Mouse (Mus musculus) kidney, embryonic 16.5 days (tissue): ENCODE measurements around the gene Chrm4. TPM values are rescaled to one million over a fixed set of nuclear protein-coding genes. Genes with fewer than 3 reads are reported as not detected.

Experiments used
- ATAC-seq: fragments of 200-750 bp; cut with Nextera tagmentation; 2 replicates; pipeline ENCODE4 v1.8.0; 2017; ENCODE audit warnings: moderate TSS enrichment; ENCODE audit not compliant: low FRiP score, low TSS enrichment
- H3K27ac ChIP-seq: fragments of 300-500 bp; sonication (generic); 2 replicates; pipeline ENCODE4 v1.5.1; 2014; ENCODE audit warnings: low read length
- H3K27me3 ChIP-seq: fragments of 300-500 bp; sonication (generic); 2 replicates; pipeline ENCODE4 v1.6.1; 2014; ENCODE audit warnings: low read length, control low read depth, mixed read lengths; ENCODE audit not compliant: insufficient read depth
- H3K36me3 ChIP-seq: fragments of 300-500 bp; sonication (generic); 2 replicates; pipeline ENCODE4 v1.6.1; 2014; ENCODE audit warnings: low read length, control low read depth, mixed read lengths; ENCODE audit not compliant: insufficient read depth
- H3K4me1 ChIP-seq: fragments of 300-500 bp; sonication (generic); 2 replicates; pipeline ENCODE4 v1.6.1; 2014; ENCODE audit warnings: low read length, control low read depth, mixed read lengths; ENCODE audit not compliant: insufficient read depth
- H3K4me2 ChIP-seq: fragments of 300-500 bp; sonication (generic); replicated peaks from 2 replicates; pipeline ENCODE4 v1.6.1; 2014; ENCODE audit warnings: low read depth, low read length
- H3K4me3 ChIP-seq: fragments of 300-500 bp; sonication (generic); 2 replicates; pipeline ENCODE4 v1.5.1; 2014; ENCODE audit warnings: mild to moderate bottlenecking, low read length
- H3K9ac ChIP-seq: fragments of 300-500 bp; sonication (generic); replicated peaks from 2 replicates; pipeline ENCODE4 v1.6.1; 2014; ENCODE audit warnings: low read length
- H3K9me3 ChIP-seq: fragments of 300-500 bp; sonication (generic); 2 replicates; pipeline ENCODE4 v1.6.1; 2016; ENCODE audit warnings: low read length, control low read depth
- WGBS: fragments of 180-500 bp; shearing (Covaris S2); extraction: QIAGEN DNeasy Blood & Tissue Kit; methylation state at CpG from one replicate; pipeline ENCODE4 v1.1.7; 2014; 5-methylcytosine and 5-hydroxymethylcytosine counted together
- polyA plus RNA-seq: library from polyadenylated mRNA; unstranded; fragments of >200 nt; fragmentation: Nextera tagmentation; extraction: Ambion mirVana; gene quantifications from 2 replicates; pipeline ENCODE4 v1.2.1, GENCODE M21; 2015

Chrm4 gene
- polyA plus RNA-seq: 0.11 and 0.19 TPM in 2 replicates

GRCm38 (mm10) chr2:91926949-91927348 lies at the start of gene Chrm4:
Gene Chrm4 (plus strand): TSS chr2:91927249.
- Histone ChIP-seq H3K27ac (no peak within 1 kb of the TSS), H3K4me1 (peaks cover 34% of the 10 kb centered on the region), H3K4me2 (peak within 1 kb of the TSS; percentile 17), H3K27me3 (peaks cover 27% of the 10 kb centered on the region), H3K4me3 (no peak within 1 kb of the TSS), H3K9me3 (no peaks in the 10 kb centered on the region), H3K9ac (no peak within 1 kb of the TSS), H3K36me3 (no peaks in the 10 kb centered on the region)
- ATAC-seq: no peak
- WGBS: 76% methylated on average over 3 of the region's 3 CpGs

- no peaks in the 10 kb centered on the region for H3K27me3 ChIP-seq
- no peak overlapping the region for H3K27ac ChIP-seq
- no peak for ATAC-seq
- peaks cover 8% of the 10 kb centered on the region; the same call in 1 of the 2 replicates for H3K36me3 ChIP-seq
- WGBS: 66% methylated on average over 7 of the region's 7 CpGs
- H3K9me3 ChIP-seq: no peaks in the 10 kb centered on the region
- no peak overlapping the region for H3K9ac ChIP-seq
- H3K4me3 ChIP-seq: no peak overlapping the region
- H3K4me1 ChIP-seq: no peaks in the 10 kb centered on the region
- H3K4me2 ChIP-seq: no peak overlapping the region
These were observed 48.5 kb upstream of the Chrm4 start for GRCm38 (mm10) chr2:91878387-91879180.

GRCm38 (mm10) chr2:91883961-91884360 lies 43.1 kb upstream of the Chrm4 start:
- ATAC-seq: no peak
- Histone ChIP-seq H3K4me2 (no peak overlapping the region), H3K4me3 (no peak overlapping the region), H3K27ac (no peak overlapping the region), H3K27me3 (no peaks in the 10 kb centered on the region), H3K36me3 (peaks cover 14% of the 10 kb centered on the region), H3K9ac (no peak overlapping the region), H3K4me1 (no peaks in the 10 kb centered on the region), H3K9me3 (no peaks in the 10 kb centered on the region)
- 83% methylated on average over 4 of the region's 4 CpGs for WGBS

- H3K36me3 ChIP-seq: peaks cover 14% of the 10 kb centered on the region
- 88% methylated on average over 4 of the region's 4 CpGs for WGBS
- no peak overlapping the region for H3K4me3 ChIP-seq
- H3K4me2 ChIP-seq: no peak overlapping the region
- no peak for ATAC-seq
- H3K4me1 ChIP-seq: no peaks in the 10 kb centered on the region
- no peaks in the 10 kb centered on the region for H3K27me3 ChIP-seq
- no peak overlapping the region for H3K27ac ChIP-seq
- no peaks in the 10 kb centered on the region for H3K9me3 ChIP-seq
- no peak overlapping the region for H3K9ac ChIP-seq
These were observed 42.4 kb upstream of the Chrm4 start for GRCm38 (mm10) chr2:91884616-91885015.

- WGBS: 84% methylated on average over 3 of the region's 3 CpGs
These were observed 32.3 kb upstream of the Chrm4 start for GRCm38 (mm10) chr2:91894716-91895115.

GRCm38 (mm10) chr2:91895401-91895800 lies 31.6 kb upstream of the Chrm4 start:
- Histone ChIP-seq H3K27ac (no peak overlapping the region), H3K4me2 (no peak overlapping the region), H3K9ac (no peak overlapping the region), H3K27me3 (no peaks in the 10 kb centered on the region), H3K4me3 (no peak overlapping the region), H3K9me3 (no peaks in the 10 kb centered on the region), H3K4me1 (no peaks in the 10 kb centered on the region), H3K36me3 (peaks cover 4% of the 10 kb centered on the region)
- no peak for ATAC-seq
- WGBS: 87% methylated on average over 3 of the region's 3 CpGs

More at GRCm38 (mm10) chr2:91894716-91895115, 32.3 kb upstream of the Chrm4 start:
- Histone ChIP-seq H3K27ac (no peak overlapping the region), H3K9me3 (no peaks in the 10 kb centered on the region), H3K27me3 (no peaks in the 10 kb centered on the region), H3K4me3 (no peak overlapping the region), H3K4me2 (no peak overlapping the region), H3K36me3 (no peaks in the 10 kb centered on the region), H3K9ac (no peak overlapping the region), H3K4me1 (no peaks in the 10 kb centered on the region)
- no peak for ATAC-seq

- Histone ChIP-seq H3K4me3 (no peak overlapping the region), H3K9me3 (no peaks in the 10 kb centered on the region), H3K9ac (no peak overlapping the region), H3K4me1 (no peaks in the 10 kb centered on the region), H3K27me3 (no peaks in the 10 kb centered on the region), H3K4me2 (no peak overlapping the region), H3K36me3 (peaks cover 11% of the 10 kb centered on the region), H3K27ac (no peak overlapping the region)
- ATAC-seq: no peak
These were observed 29.1 kb upstream of the Chrm4 start for GRCm38 (mm10) chr2:91897968-91898367.

GRCm38 (mm10) chr2:91899141-91899540 lies 27.9 kb upstream of the Chrm4 start:
- H3K9me3 ChIP-seq: no peaks in the 10 kb centered on the region
- H3K4me3 ChIP-seq: no peak overlapping the region
- ATAC-seq: no peak
- H3K9ac ChIP-seq: no peak overlapping the region
- no peaks in the 10 kb centered on the region for H3K4me1 ChIP-seq
- no peak overlapping the region for H3K4me2 ChIP-seq
- H3K36me3 ChIP-seq: peaks cover 11% of the 10 kb centered on the region
- WGBS: 90% methylated on average over 3 of the region's 3 CpGs
- H3K27me3 ChIP-seq: no peaks in the 10 kb centered on the region
- H3K27ac ChIP-seq: no peak overlapping the region

GRCm38 (mm10) chr2:91900431-91900830 lies 26.6 kb upstream of the Chrm4 start:
- no peak for ATAC-seq
- Histone ChIP-seq H3K36me3 (peaks cover 13% of the 10 kb centered on the region), H3K4me1 (no peaks in the 10 kb centered on the region), H3K9me3 (no peaks in the 10 kb centered on the region), H3K4me3 (no peak overlapping the region), H3K9ac (no peak overlapping the region), H3K4me2 (no peak overlapping the region), H3K27me3 (no peaks in the 10 kb centered on the region), H3K27ac (no peak overlapping the region)
- 92% methylated on average over 8 of the region's 8 CpGs for WGBS

- whole genome bisulfite sequencing: 34% methylated on average over 5 of the region's 5 CpGs
- Histone ChIP-seq H3K9ac (no peak overlapping the region), H3K4me1 (no peaks in the 10 kb centered on the region), H3K27ac (no peak overlapping the region), H3K4me3 (no peak overlapping the region), H3K4me2 (no peak overlapping the region), H3K9me3 (no peaks in the 10 kb centered on the region), H3K27me3 (no peaks in the 10 kb centered on the region), H3K36me3 (peaks cover 19% of the 10 kb centered on the region)
- ATAC-seq: no peak
These were observed 24.7 kb upstream of the Chrm4 start for GRCm38 (mm10) chr2:91902336-91902735.
